Comparison of ENCODE assay signal across 8 mouse cellular contexts in the genomic region with DNA sequence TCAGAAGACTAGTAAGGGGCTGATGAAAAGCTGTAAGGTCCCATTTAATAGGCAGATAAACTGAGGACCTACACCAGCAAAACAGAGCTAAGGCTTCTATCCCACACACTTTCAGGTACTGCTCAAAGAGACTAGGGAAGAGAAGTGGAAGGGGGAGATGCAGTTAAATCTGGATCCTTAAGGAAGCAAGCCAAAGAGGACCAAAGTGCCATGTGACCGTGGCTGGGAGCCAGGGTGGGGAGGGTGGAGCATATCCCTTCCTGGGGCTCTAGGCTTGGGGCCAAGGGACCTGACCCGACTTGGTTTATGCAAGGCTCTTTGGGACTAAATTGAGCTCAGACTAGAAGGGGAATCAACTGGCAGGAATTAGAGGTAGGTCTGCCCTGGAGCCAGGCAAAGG. TPM values are rescaled to one million over a fixed set of nuclear protein-coding genes. Genes with fewer than 3 reads are reported as not detected.
DNase-seq lines count a peak whose midpoint lies in the region; ATAC-seq and TF ChIP-seq lines count a peak whose summit lies in the region.

No protein-coding gene starts in this region.

- peak overlapping the region; percentile 95 for H3K9ac ChIP-seq in intestine, embryonic 16.5 days (ENCODE audit: low read depth, low read length)

- H3K4me2 ChIP-seq in intestine, embryonic 16.5 days (ENCODE audit: low read depth, low read length) = peak overlapping the region; percentile 92

- H3K27me3 ChIP-seq in intestine, embryonic 16.5 days (replicated peaks; ENCODE audit: control insufficient read depth, insufficient read depth, low read length) = no peaks in the 10 kb centered on the region
- H3K27me3 ChIP-seq in small intestine, adult 2 months (ENCODE audit: control insufficient read depth, insufficient read depth, low read length) = no peaks in the 10 kb centered on the region

- ATAC-seq in cerebellum, adult (ENCODE audit: insufficient number of reproducible peaks, low FRiP score, low TSS enrichment) = no peak
- peak; percentile 16; the same call in 1 of the 2 replicates for ATAC-seq in intestine, embryonic 16.5 days

- peaks cover 19% of the 10 kb centered on the region for H3K4me1 ChIP-seq in intestine, embryonic 16.5 days (ENCODE audit: control insufficient read depth, insufficient read depth, low read length)
- H3K4me1 ChIP-seq in small intestine, adult 2 months (ENCODE audit: control insufficient read depth, insufficient read depth, insufficient read length, low read length) = peaks cover 5% of the 10 kb centered on the region

- peak overlapping the region; percentile 65; the same call in 1 of the 2 replicates for H3K27ac ChIP-seq in intestine, embryonic 16.5 days (ENCODE audit: low read length)
- H3K27ac ChIP-seq in small intestine, adult 2 months (ENCODE audit: insufficient read depth, low read depth, low read length) = peak overlapping the region; percentile 64

- peak overlapping the region; percentile 79 for H3K4me3 ChIP-seq in intestine, embryonic 16.5 days (ENCODE audit: low read length)
- H3K4me3 ChIP-seq in small intestine, adult 2 months (ENCODE audit: low read depth, low read length) = no peak overlapping the region

- 0 out of 2 replicates have a peak, but pooled peaks cover 3% of the 10 kb centered on the region for H3K36me3 ChIP-seq in intestine, embryonic 16.5 days (ENCODE audit: control insufficient read depth, insufficient read depth, low read length)
- H3K36me3 ChIP-seq in small intestine, adult 2 months (ENCODE audit: control insufficient read depth, insufficient read depth, low read length) = no peaks in the 10 kb centered on the region

- no peak for TF ChIP-seq CTCF in small intestine, adult 2 months (IDR thresholded peaks at IDR 0.05; ENCODE audit: extremely low read depth, insufficient read length, insufficient replicate concordance, low read depth, low read length)

- no peaks in the 10 kb centered on the region for H3K9me3 ChIP-seq in intestine, embryonic 16.5 days (ENCODE audit: control insufficient read depth, low read length)

- no peak for TF ChIP-seq POLR2A in small intestine, adult 2 months (IDR thresholded peaks at IDR 0.05; ENCODE audit: low read depth, low read length)

- 31% methylated on average over 2 of the region's 2 CpGs for WGBS in intestine, embryonic 16.5 days
- WGBS in small intestine, adult 2 months = 4% methylated on average over 2 of the region's 2 CpGs

- peak; percentile 52 for DNase-seq in cerebellum, adult 11 months
- peak; percentile 68 for DNase-seq in cerebellum, adult 9-10 months
- peak; percentile 99 for DNase-seq in heart, adult 11 months
- peak; percentile 90 to 93 for DNase-seq in lung, adult 18-20 months
- no peak for DNase-seq in c-Kit-positive CD71-positive TER-119-positive erythroid progenitor cells, embryonic 14.5 days (ENCODE audit: low spot score)

RNA-seq across cellular contexts. Expression of a gene that starts 0.5 kb away (rescaled TPM):
- 66.4 and 66.8 TPM in 2 replicates for polyA plus RNA-seq in intestine, embryonic 16.5 days (2015; fragmentation: Nextera tagmentation; extraction: Ambion mirVana)
- 16.6 and 19.2 TPM in 2 replicates for polyA plus RNA-seq in small intestine, adult 2 months (2012; rRNA removed)

RNA-seq across cellular contexts. Expression of a gene that starts 17.5 kb away (rescaled TPM):
- polyA plus RNA-seq in intestine, embryonic 16.5 days (2015; fragmentation: Nextera tagmentation; extraction: Ambion mirVana) = 10.7 and 10.9 TPM in 2 replicates
- 7.9 and 10.9 TPM in 2 replicates for polyA plus RNA-seq in small intestine, adult 2 months (2012; rRNA removed)

RNA-seq across cellular contexts. Expression of a gene that starts 33.4 kb away (rescaled TPM):
- polyA plus RNA-seq in intestine, embryonic 16.5 days (2015; fragmentation: Nextera tagmentation; extraction: Ambion mirVana) = 44.4 and 45.1 TPM in 2 replicates
- 10.9 and 24.5 TPM in 2 replicates for polyA plus RNA-seq in small intestine, adult 2 months (2012; rRNA removed)

RNA-seq across cellular contexts. Expression of a gene that starts 33.6 kb away (rescaled TPM):
- polyA plus RNA-seq in intestine, embryonic 16.5 days (2015; fragmentation: Nextera tagmentation; extraction: Ambion mirVana) = 449 and 456 TPM in 2 replicates
- polyA plus RNA-seq in small intestine, adult 2 months (2012; rRNA removed) = 45.9 and 96.0 TPM in 2 replicates

RNA-seq across cellular contexts. Expression of a gene that starts 37.4 kb away (rescaled TPM):
- 11.6 and 13.4 TPM in 2 replicates for polyA plus RNA-seq in intestine, embryonic 16.5 days (2015; fragmentation: Nextera tagmentation; extraction: Ambion mirVana)
- 7.4 and 12.9 TPM in 2 replicates for polyA plus RNA-seq in small intestine, adult 2 months (2012; rRNA removed)
